Mouse (Mus musculus) left cerebral cortex, adult 8-10 months (tissue): ENCODE measurements around the gene Gm10273. TPM values are rescaled to one million over a fixed set of nuclear protein-coding genes. Genes with fewer than 3 reads are reported as not detected.

Source experiments
- total RNA-seq, 4 experiments: library from RNA; stranded (reverse); gene quantifications; 2 replicates each; pipeline ENCODE4 v1.2.4; 2022

Gene Gm10273
- total RNA-seq, 4 experiments from 2014 or later: 21.7 to 56.4 (median 45.6) TPM

Other genes with a start within 250 kb of the Gm10273 start
- gene Sept10, start 173.8 kb upstream of the Gm10273 start, total RNA-seq: 10 to 100 TPM in 1 of 4 experiments, 1 to 10 TPM in 3; 8.9 to 11.2 (median 9.6) TPM
- gene Sowahc, start 173.7 kb upstream of the Gm10273 start, total RNA-seq: 10 to 100 TPM in 1 of 4 experiments, 1 to 10 TPM in 3; 6.8 to 10.4 (median 8.3) TPM
- 10 to 100 TPM; 30.4 to 37.8 (median 35.9) TPM for gene P4ha1, start 72.3 kb upstream of the Gm10273 start, total RNA-seq
- gene Pla2g12b, start 8.0 kb downstream of the Gm10273 start, total RNA-seq: not detected
- gene Oit3, start 46.1 kb downstream of the Gm10273 start, total RNA-seq: under 1 TPM; 0.13 to 0.72 (median 0.19) TPM
- gene Gm10322, start 220.4 kb downstream of the Gm10273 start, total RNA-seq: not detected
- 10 to 100 TPM; 35.1 to 39.1 (median 36.4) TPM for gene Mcu, start 221.1 kb downstream of the Gm10273 start, total RNA-seq